Mouse (Mus musculus) activated CD4-positive, CD25-positive, alpha-beta regulatory T cell (primary cell): ENCODE data around the gene Hnrnpm. TPM values are rescaled to one million over a fixed set of nuclear protein-coding genes. Genes with fewer than 3 reads are reported as not detected.

ENCODE experiments used
- polyA plus RNA-seq, 2 experiments: library from polyadenylated mRNA; unstranded; fragments of 100-300 nt; shearing (Covaris generic); gene quantifications; one replicate each; pipeline ENCODE4 v1.2.1; 2017

The Hnrnpm gene
- 100 to 1,000 TPM; 292 to 345 TPM for polyA plus RNA-seq

GRCm38 (mm10) chr17:33686760-33687159 is at the start of gene Hnrnpm:
Gene Hnrnpm, minus strand, starts transcription at chr17:33686860.

GRCm38 (mm10) chr17:33718384-33718881 is 31.8 kb upstream of the Hnrnpm start, which contains the start of gene March2:
Gene March2, minus strand, starts transcription at chr17:33718670.

GRCm38 (mm10) chr17:33637516-33638276 is 49.0 kb downstream of the Hnrnpm start, which contains the start of gene Pram1:
Gene Pram1, plus strand, starts transcription at chr17:33638056.

GRCm38 (mm10) chr17:33628621-33629486 is 57.8 kb downstream of the Hnrnpm start, which contains the start of gene Zfp414:
Gene Zfp414, plus strand, starts transcription at chr17:33629090.

Other genes with a start within 250 kb of the Hnrnpm start
- gene Adamts10, start 162.7 kb downstream of the Hnrnpm start, polyA plus RNA-seq = 10 to 100 TPM; 63.7 to 99.0 TPM
- gene Myo1f, start 131.2 kb downstream of the Hnrnpm start, polyA plus RNA-seq = 100 to 1,000 TPM in 1 of 2 experiments, 10 to 100 TPM in 1; 24.4 to 168 TPM
- 10 to 100 TPM; 63.4 to 90.3 TPM for gene Zfp414, start 57.8 kb downstream of the Hnrnpm start, polyA plus RNA-seq
- gene Pram1, start 48.8 kb downstream of the Hnrnpm start, polyA plus RNA-seq = 1 to 10 TPM in 1 of 2 experiments, under 1 TPM in 1; 0.37 to 1.2 TPM
- gene March2, start 31.8 kb upstream of the Hnrnpm start, polyA plus RNA-seq = 100 to 1,000 TPM; 115 to 135 TPM
- 100 to 1,000 TPM; 257 to 293 TPM for gene Rab11b, start 73.7 kb upstream of the Hnrnpm start, polyA plus RNA-seq
- 1 to 10 TPM; 2.2 to 9.0 TPM for gene Angptl4, start 95.0 kb upstream of the Hnrnpm start, polyA plus RNA-seq
- gene Kank3, start 123.7 kb upstream of the Hnrnpm start, polyA plus RNA-seq = 1 to 10 TPM; 5.5 to 8.4 TPM
- 1,000 to 10,000 TPM in 1 of 2 experiments, 100 to 1,000 TPM in 1; 711 to 1,323 TPM for gene Rps28, start 137.7 kb upstream of the Hnrnpm start, polyA plus RNA-seq
- gene Ndufa7, start 137.7 kb upstream of the Hnrnpm start, polyA plus RNA-seq = 100 to 1,000 TPM; 336 to 377 TPM
- gene Cd320, start 156.2 kb upstream of the Hnrnpm start, polyA plus RNA-seq = 10 to 100 TPM; 10.3 to 32.6 TPM
- not detected for gene Gm7029, start 187.0 kb upstream of the Hnrnpm start, polyA plus RNA-seq
- gene Kifc1, start 203.8 kb upstream of the Hnrnpm start, polyA plus RNA-seq = 10 to 100 TPM in 1 of 2 experiments, 1 to 10 TPM in 1; 5.4 to 10.0 TPM
- 1 to 10 TPM; 3.2 to 8.3 TPM for gene Platr17, start 218.3 kb upstream of the Hnrnpm start, polyA plus RNA-seq
- 100 to 1,000 TPM; 126 to 129 TPM for gene Daxx, start 222.6 kb upstream of the Hnrnpm start, polyA plus RNA-seq
- gene Tapbp, start 229.0 kb upstream of the Hnrnpm start, polyA plus RNA-seq = 100 to 1,000 TPM; 650 to 721 TPM
- 10 to 100 TPM; 18.2 to 18.6 TPM for gene Zbtb22, start 229.0 kb upstream of the Hnrnpm start, polyA plus RNA-seq
- 100 to 1,000 TPM; 109 to 112 TPM for gene Rgl2, start 242.7 kb upstream of the Hnrnpm start, polyA plus RNA-seq